Mouse (Mus musculus) liver, embryonic 11.5 days (tissue): ENCODE measurements at regions not wholly inside any gene's neighbourhood (a gene's known extent, or its start where the extent isn't known, plus 50 kb on each side); places are given as distances from the start of the nearest gene placed in this dataset.

Source experiments
- ATAC-seq: fragments of 200-750 bp; cut with Nextera tagmentation; replicated peaks from 2 replicates; pipeline ENCODE4 v1.8.0; 2017; ENCODE audit warnings: moderate number of reproducible peaks, mild to moderate bottlenecking, moderate TSS enrichment, moderate library complexity; ENCODE audit not compliant: low FRiP score
- DNase-seq: peaks from one replicate; pipeline ENCODE4 v3.0.0-alpha.2; 2017; ENCODE audit warnings: low spot score
- H3K27ac ChIP-seq: fragments of 300-500 bp; sonication (generic); 2 replicates; pipeline ENCODE4 v1.5.1; 2014; ENCODE audit warnings: mild to moderate bottlenecking, low read depth, low read length, control low read depth
- H3K27me3 ChIP-seq: fragments of 300-500 bp; sonication (generic); replicated peaks from 2 replicates; pipeline ENCODE4 v1.6.1; 2014; ENCODE audit warnings: low read length, mixed read lengths; ENCODE audit not compliant: control insufficient read depth, insufficient read depth
- H3K36me3 ChIP-seq: fragments of 300-500 bp; sonication (generic); 2 replicates; pipeline ENCODE4 v1.6.1; 2014; ENCODE audit warnings: mild to moderate bottlenecking, low read length, moderate library complexity, mixed read lengths; ENCODE audit not compliant: control insufficient read depth, insufficient read depth
- H3K4me1 ChIP-seq: fragments of 300-500 bp; sonication (generic); replicated peaks from 2 replicates; pipeline ENCODE4 v1.6.1; 2014; ENCODE audit warnings: low read length, mixed read lengths; ENCODE audit not compliant: control insufficient read depth, insufficient read depth
- H3K4me2 ChIP-seq: fragments of 300-500 bp; sonication (generic); 2 replicates; pipeline ENCODE4 v1.6.1; 2014; ENCODE audit warnings: mild to moderate bottlenecking, control low read depth, moderate library complexity
- H3K4me3 ChIP-seq: fragments of 300-500 bp; sonication (generic); 2 replicates; pipeline ENCODE4 v1.5.1; 2014; ENCODE audit warnings: low read depth, low read length, control low read depth
- H3K9ac ChIP-seq: fragments of 300-500 bp; sonication (generic); 2 replicates; pipeline ENCODE4 v1.6.1; 2014; ENCODE audit warnings: low read depth, low read length, control low read depth
- H3K9me3 ChIP-seq: fragments of 300-500 bp; sonication (generic); 2 replicates; pipeline ENCODE4 v1.6.1; 2016; ENCODE audit warnings: low read length, inconsistent platforms, mixed read lengths; ENCODE audit not compliant: control insufficient read depth
- WGBS: fragments of 180-500 bp; shearing (Covaris S2); extraction: QIAGEN DNeasy Blood & Tissue Kit; methylation state at CpG from one replicate; pipeline ENCODE4 v1.1.7; 2014; 5-methylcytosine and 5-hydroxymethylcytosine counted together

DNA sequence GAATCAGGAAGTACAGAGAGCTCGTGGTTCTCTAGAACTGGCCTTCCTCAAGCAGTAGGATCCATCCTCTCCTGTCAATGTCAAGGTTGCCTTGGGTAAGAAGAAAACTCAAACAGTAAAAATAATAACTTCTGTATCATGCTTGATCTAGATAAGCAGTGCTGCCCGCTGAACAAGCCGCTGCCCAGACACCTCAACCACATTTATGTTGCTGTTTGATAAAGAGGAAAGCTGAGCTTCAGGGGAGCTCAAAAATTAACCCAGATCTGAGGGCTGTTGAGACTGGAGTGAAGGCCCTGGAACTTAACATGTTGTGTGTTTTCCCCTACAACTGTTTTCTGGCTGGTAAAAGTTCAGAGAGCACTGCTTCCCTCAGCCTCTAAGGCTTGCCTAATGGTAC is 389.1 kb downstream of the Insc start:
- no peak overlapping the region for H3K27ac ChIP-seq
- H3K27me3 ChIP-seq: no peaks in the 10 kb centered on the region
- H3K4me2 ChIP-seq: no peak overlapping the region
- no peak for ATAC-seq
- no peak overlapping the region for H3K9ac ChIP-seq
- H3K4me3 ChIP-seq: no peak overlapping the region
- no peaks in the 10 kb centered on the region for H3K4me1 ChIP-seq
- DNase-seq: no peak
- H3K36me3 ChIP-seq: no peaks in the 10 kb centered on the region
- WGBS: 55% methylated on average over 3 of the region's 3 CpGs
- no peaks in the 10 kb centered on the region for H3K9me3 ChIP-seq

DNA sequence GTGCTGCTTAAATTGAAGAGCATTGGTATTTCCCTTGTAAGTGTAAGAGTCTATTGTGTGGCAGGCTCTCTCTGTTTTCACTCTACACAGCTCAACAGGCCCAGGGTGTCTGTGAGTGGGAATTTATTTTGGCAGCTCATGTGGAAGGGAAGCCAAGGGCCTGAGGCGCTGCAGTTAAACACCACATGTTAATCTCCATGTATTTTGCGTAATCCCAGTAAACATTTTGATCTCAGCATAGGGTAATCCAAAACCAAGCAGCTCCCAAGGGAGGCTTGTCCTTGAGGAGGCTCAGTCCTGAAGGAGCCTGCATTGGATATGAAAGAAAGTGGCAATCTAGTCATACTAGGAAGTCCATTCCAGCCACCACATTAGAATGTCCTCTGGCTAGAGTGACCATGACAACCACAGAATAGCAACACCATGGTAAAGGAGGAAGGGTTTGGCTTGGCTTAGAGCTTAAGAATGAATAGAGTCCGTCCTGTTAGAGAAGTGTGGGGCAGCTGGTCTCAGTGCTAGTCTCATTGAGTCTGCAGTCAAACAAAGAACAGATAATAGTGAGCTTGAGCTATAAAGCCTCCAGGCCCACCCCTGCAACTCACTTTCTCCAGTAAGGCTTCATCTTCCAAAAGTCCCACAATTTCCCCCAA is 391.6 kb downstream of the Insc start:
- WGBS: 66% methylated on average over 3 of the region's 3 CpGs
- H3K4me2 ChIP-seq: no peak overlapping the region
- H3K27ac ChIP-seq: no peak overlapping the region
- no peaks in the 10 kb centered on the region for H3K36me3 ChIP-seq
- ATAC-seq (no peak), DNase-seq (no peak)
- no peak overlapping the region for H3K9ac ChIP-seq
- no peaks in the 10 kb centered on the region for H3K4me1 ChIP-seq
- no peak overlapping the region for H3K4me3 ChIP-seq
- no peaks in the 10 kb centered on the region for H3K27me3 ChIP-seq
- H3K9me3 ChIP-seq: no peaks in the 10 kb centered on the region

DNA sequence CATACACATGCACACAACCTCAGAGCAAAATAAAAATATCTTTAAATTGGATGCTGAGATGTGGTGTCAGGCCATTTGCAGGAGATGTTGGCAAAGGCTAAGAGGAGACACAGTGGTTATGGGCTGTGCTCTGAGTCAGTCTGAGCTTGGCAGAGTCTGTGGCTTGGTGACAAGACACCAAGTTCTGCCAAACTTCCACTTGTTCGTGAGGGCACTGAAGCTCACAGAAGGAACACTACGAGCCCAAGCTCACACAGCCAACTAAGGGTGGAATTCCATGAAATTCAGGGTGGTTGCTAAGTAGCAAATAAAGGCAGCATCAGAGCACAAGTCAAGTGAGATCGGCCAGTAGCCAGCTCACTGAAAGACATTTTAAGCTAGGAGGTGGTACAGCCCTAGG is 396.8 kb downstream of the Insc start:
- H3K9ac ChIP-seq: no peak overlapping the region
- H3K27ac ChIP-seq: no peak overlapping the region
- DNase-seq: no peak
- no peak overlapping the region for H3K4me2 ChIP-seq
- no peak overlapping the region for H3K4me3 ChIP-seq
- H3K36me3 ChIP-seq: no peaks in the 10 kb centered on the region
- WGBS: 70% methylated on average over 3 of the region's 3 CpGs
- H3K9me3 ChIP-seq: no peaks in the 10 kb centered on the region
- H3K27me3 ChIP-seq: no peaks in the 10 kb centered on the region
- no peak for ATAC-seq
- H3K4me1 ChIP-seq: no peaks in the 10 kb centered on the region

DNA sequence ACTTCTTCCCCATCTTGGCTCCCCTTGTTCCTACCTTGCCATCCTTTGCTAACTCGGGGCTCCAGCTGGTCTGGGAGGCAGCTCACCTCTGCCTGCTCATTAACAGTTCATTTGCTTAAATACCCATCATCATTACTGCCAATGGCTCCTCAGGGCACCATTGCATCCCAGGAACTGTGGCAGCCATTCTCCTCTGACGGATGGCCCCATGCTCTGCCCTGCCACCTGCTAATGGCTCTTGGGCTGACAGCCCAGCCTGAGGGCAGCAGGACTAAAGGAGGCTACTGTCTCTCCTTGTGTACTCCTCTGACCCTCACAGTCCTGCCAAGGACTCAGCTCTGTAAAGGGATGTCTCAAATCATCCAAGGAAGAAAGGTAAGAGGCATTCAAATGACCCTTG is 398.7 kb downstream of the Insc start:
- Histone ChIP-seq H3K4me3 (no peak overlapping the region), H3K4me1 (no peaks in the 10 kb centered on the region), H3K4me2 (no peak overlapping the region), H3K27me3 (no peaks in the 10 kb centered on the region), H3K9ac (no peak overlapping the region), H3K36me3 (no peaks in the 10 kb centered on the region), H3K27ac (no peak overlapping the region), H3K9me3 (no peaks in the 10 kb centered on the region)
- WGBS: 56% methylated on average over 2 of the region's 2 CpGs
- ATAC-seq: no peak
- DNase-seq: no peak

DNA sequence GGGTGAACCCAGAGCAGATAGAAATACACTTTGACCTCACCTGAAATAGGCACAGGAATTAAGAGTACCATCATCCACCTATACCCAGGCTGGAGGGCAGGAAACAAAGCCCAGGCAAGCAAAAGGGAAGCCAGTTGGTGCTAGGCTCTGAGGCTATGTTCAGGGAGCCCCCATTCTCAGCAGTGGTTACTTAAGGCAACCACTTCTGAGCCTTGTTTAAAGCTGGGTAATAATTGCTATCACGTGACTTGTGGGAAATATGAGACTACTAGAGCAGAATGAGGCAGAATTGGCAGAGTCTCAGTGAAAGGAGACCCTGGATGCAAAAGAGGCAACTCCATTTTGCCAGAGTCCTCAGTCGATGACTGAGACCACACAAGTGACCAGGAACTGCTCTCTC is 401.5 kb downstream of the Insc start:
- no peak overlapping the region for H3K27ac ChIP-seq
- H3K9ac ChIP-seq: no peak overlapping the region
- no peaks in the 10 kb centered on the region for H3K4me1 ChIP-seq
- H3K4me3 ChIP-seq: no peak overlapping the region
- no peaks in the 10 kb centered on the region for H3K27me3 ChIP-seq
- WGBS: 65% methylated on average over 2 of the region's 2 CpGs
- no peak for ATAC-seq
- no peaks in the 10 kb centered on the region for H3K36me3 ChIP-seq
- no peak for DNase-seq
- H3K4me2 ChIP-seq: no peak overlapping the region
- H3K9me3 ChIP-seq: no peaks in the 10 kb centered on the region

DNA sequence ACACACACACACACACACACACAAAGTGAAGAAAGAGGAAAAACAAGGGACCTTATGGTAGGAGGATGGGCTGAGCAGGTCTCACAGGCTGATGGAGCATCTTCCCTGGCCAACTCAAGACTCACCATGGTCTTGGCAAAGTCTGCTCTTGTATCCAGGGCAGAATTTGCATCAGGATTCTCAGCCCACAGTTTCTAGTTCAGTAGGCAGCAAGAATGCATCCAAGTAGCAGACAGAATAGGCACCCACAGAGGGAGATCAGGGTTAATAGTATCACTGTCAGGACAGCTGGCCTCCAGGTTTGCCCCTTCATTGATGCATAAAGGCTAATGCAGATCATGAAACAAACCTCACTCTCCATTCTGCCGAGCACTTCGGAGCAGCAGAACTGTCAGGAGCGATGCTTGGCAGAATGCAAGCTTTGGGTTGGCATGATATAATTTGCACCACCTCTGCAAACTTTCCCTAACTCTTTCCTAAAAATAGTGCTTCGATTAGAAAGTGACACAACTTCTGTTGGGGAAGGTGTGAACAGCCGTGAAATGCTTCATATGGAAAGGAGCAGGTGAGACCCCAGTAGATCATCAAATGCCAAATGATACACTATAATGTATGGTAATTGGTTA is 404.0 kb downstream of the Insc start:
- Histone ChIP-seq H3K4me2 (no peak overlapping the region), H3K9ac (no peak overlapping the region), H3K9me3 (no peaks in the 10 kb centered on the region), H3K4me3 (no peak overlapping the region), H3K36me3 (no peaks in the 10 kb centered on the region), H3K27ac (no peak overlapping the region), H3K4me1 (no peaks in the 10 kb centered on the region), H3K27me3 (no peaks in the 10 kb centered on the region)
- ATAC-seq (no peak), DNase-seq (no peak)
- 84% methylated on average over 5 of the region's 5 CpGs for WGBS

DNA sequence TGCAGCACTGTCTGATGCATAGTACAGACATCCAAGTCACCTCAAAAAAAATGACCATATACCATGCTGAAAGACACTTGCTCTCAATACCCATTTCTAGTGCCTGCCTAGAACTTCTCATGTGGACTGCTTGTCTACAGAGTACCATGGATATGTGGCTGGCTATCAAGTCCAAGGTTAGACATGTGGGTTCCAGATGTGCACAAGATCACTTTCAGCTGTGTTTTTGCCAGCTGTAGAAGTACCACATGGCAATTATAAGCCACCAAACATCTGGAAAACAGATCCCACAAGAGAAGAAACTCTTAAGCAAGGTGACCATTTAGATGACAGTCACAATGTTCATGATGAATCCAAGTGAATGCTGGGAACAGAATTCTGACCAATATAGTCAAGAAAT is 409.8 kb downstream of the Insc start:
- no peak overlapping the region for H3K4me2 ChIP-seq
- no peaks in the 10 kb centered on the region for H3K36me3 ChIP-seq
- no peak overlapping the region for H3K27ac ChIP-seq
- no peak overlapping the region for H3K4me3 ChIP-seq
- H3K9me3 ChIP-seq: no peaks in the 10 kb centered on the region
- ATAC-seq (no peak), DNase-seq (no peak)
- H3K4me1 ChIP-seq: no peaks in the 10 kb centered on the region
- H3K27me3 ChIP-seq: no peaks in the 10 kb centered on the region
- no peak overlapping the region for H3K9ac ChIP-seq

DNA sequence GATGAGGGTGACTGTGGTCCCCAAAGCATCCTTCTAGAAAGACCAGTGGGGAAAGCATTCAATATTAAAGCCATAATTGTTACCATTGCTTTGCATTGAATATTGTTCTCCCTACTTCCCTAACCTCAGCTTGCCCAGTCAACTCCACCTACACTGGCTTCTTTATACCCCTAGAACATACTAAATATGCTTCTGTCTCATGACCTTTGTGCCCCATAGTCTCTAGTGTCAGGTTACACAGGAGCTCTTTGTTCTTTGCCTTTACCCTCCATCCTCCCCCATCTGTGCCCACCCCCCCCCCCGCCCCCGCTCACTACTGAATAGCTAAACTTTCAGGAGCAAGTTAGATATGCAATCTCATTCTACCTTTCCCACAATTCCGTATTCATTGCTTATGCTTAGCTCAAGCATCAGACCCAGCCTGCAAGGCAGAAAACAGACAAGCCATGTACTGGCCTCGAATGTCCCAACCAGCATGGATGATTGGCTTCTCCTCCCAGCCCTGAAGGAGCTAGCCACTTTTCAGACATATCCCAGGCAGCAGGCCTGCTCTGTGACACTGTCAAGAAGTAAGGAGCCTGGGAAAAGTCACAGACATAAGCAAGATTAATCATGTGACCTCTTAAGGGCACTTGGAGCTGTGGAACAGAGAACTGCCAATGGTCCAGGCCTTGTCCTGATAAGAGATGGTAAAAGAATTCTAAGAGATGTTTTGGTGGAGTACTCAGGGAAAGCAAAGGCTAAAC is 410.4 kb downstream of the Insc start:
- Histone ChIP-seq H3K27me3 (no peaks in the 10 kb centered on the region), H3K27ac (no peak overlapping the region), H3K4me1 (no peaks in the 10 kb centered on the region), H3K9me3 (no peaks in the 10 kb centered on the region), H3K4me3 (no peak overlapping the region), H3K36me3 (no peaks in the 10 kb centered on the region), H3K4me2 (no peak overlapping the region), H3K9ac (no peak overlapping the region)
- WGBS: 53% methylated on average over 4 of the region's 4 CpGs
- ATAC-seq: no peak
- no peak for DNase-seq

DNA sequence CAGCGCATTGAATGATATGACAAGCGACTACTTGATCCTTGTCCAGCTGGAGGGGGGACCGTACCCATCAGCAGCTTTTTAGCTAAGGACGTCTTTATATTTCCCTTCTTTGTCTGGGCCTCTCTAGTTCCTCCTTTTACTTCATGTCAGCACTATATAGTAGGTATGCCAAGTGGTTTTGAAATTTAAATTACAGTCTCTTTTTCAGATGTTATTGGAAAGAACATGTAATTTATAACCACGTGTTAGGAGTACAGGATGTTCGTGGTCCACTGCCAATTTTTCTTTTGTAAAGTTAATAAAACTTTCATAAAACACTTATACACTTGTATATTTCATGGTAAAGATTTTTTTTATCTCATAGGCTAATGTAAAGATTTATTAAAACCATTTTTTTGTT is 426.5 kb downstream of the Insc start:
- Histone ChIP-seq H3K27ac (no peak overlapping the region), H3K9ac (no peak overlapping the region), H3K4me1 (no peaks in the 10 kb centered on the region), H3K27me3 (no peaks in the 10 kb centered on the region), H3K9me3 (no peaks in the 10 kb centered on the region), H3K36me3 (no peaks in the 10 kb centered on the region), H3K4me2 (no peak overlapping the region), H3K4me3 (no peak overlapping the region)
- WGBS: 62% methylated on average over 6 of the region's 6 CpGs
- DNase-seq: no peak
- no peak for ATAC-seq
